Mouse (Mus musculus) ES-Bruce4 (cell line): Measurements from ENCODE around the gene Gm10639.
"Not testable (repeated sequence)": the region's sequence is repeated elsewhere in the genome, so short reads cannot be mapped to it uniquely, and the experiment has no call there.

ENCODE experiments used
- CTCF ChIP-seq: IDR thresholded peaks from one replicate; pipeline ENCODE4 v1.8.1; 2011; ENCODE audit warnings: low read depth, low read length
- EP300 ChIP-seq: IDR thresholded peaks from 2 replicates; pipeline ENCODE4 v1.6.1; 2011; ENCODE audit warnings: low read depth, low read length; ENCODE audit not compliant: insufficient read depth
- POLR2A ChIP-seq: IDR thresholded peaks from one replicate; pipeline ENCODE4 v1.8.1; 2011; ENCODE audit warnings: low read length; ENCODE audit not compliant: insufficient read depth

GRCm38 (mm10) chr9:78299143-78299542 is 9.4 kb downstream of the Gm10639 start:
- TF ChIP-seq CTCF, EP300, POLR2A: not testable (repeated sequence)
